Mouse (Mus musculus): ENCODE data around the gene Pqlc2.

Pqlc2 gene

GRCm38 (mm10) chr4:139310171-139310898 is at the start of gene Pqlc2, which contains the start of gene Akr7a5:
TSS of gene Pqlc2 (minus strand) at chr4:139310708.
TSS of gene Akr7a5 (plus strand) at chr4:139310744.
- peak; percentile 100 for DNase-seq

- no peak for DNase-seq
Observed at GRCm38 (mm10) chr4:139357211-139357610, 46.7 kb upstream of the Pqlc2 start.

GRCm38 (mm10) chr4:139352832-139353231 is 42.3 kb upstream of the Pqlc2 start:
- no peak for DNase-seq

GRCm38 (mm10) chr4:139351931-139352711 is 41.6 kb upstream of the Pqlc2 start, which contains the start of the genes Mrto4, Emc1 and Ubr4:
TSS of gene Mrto4 (minus strand) at chr4:139352576.
TSS of gene Emc1 (plus strand) at chr4:139352587.
TSS of gene Ubr4 (plus strand) at chr4:139352609.
- DNase-seq, result peak; percentile 91

DNA sequence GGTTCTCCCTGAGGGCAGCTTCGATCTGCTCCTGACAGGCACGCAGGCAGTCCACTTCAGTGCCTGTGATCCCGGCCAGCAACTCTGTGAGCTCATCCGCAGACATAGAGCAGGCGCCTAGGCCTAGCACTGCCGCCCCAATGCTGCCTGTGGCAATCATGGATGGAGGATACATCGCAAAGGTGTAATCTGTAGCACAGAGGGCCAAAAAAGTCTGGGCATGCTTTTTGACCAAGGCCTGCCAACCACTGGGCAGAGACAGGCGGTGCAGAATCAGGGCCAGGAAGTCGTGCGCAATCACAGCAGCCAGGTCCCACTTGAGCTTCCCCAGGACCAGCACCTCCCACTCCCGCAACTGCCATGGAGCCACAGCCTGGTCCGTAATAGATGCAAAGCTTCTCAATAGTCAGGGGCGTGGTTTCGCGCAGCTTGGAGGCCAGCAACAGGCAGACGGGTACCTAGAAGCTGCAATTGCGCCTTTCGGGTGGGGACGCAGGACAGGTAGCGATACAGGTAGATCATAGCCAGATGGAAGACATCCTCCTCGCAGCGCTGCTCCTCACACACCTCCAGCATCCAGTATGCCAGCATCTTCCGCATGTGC is 35.0 kb upstream of the Pqlc2 start:
- no peak for DNase-seq

DNA sequence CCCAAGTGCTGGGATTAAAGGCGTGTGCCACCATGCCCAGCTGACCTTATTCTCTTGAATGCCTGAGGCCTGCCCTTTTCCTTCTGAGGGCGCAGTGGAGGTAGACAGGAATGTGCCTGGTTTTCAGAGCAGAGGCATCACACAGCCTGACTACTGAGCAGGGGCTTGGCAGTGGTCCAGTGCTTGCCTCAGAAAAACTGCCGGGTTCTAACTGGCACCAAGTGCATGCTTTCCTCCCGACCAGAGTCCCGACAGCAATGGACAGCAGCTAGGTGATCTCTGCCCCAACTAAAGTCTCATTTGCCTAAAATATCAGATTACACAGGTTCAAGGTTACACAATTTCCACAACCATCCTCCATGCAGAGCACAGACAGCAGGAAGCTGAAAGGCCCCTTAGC is 33.2 kb upstream of the Pqlc2 start:
- peak; percentile 63 for DNase-seq

DNA sequence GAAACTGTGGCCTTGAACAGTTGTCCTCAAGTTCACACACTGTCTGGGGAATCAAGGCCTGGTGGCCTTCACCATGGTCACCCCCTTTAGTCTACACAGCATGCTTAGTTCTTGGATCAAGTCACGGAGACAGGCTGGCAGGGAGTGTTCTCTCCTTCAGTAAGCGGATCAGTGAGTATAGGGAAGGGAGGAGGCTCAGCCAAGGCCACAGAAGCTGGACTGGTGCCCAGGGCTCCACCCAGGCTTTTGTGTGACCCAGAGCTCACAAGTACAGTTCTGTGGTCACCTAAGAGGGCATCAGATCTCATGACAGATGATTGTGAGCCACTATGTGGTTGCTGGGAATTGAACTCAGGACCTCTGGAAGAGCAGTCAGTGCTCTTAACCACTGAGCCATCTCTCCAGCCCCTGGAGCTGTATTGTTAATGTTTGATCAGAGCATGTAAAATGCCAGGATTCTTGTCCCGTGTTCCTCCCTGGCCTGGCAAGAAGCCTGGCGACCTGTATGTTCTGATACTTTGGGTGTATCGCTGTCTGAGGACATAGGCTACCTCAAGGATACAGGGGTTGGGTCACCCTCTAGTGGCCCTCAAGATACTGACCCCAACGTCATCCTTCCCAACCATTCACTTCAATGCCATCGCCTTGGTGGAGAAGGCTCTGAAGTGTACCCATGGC is 31.2 kb upstream of the Pqlc2 start:
- peak; percentile 40 for DNase-seq

GRCm38 (mm10) chr4:139340835-139341234 is 30.3 kb upstream of the Pqlc2 start:
- DNase-seq, result no peak

DNA sequence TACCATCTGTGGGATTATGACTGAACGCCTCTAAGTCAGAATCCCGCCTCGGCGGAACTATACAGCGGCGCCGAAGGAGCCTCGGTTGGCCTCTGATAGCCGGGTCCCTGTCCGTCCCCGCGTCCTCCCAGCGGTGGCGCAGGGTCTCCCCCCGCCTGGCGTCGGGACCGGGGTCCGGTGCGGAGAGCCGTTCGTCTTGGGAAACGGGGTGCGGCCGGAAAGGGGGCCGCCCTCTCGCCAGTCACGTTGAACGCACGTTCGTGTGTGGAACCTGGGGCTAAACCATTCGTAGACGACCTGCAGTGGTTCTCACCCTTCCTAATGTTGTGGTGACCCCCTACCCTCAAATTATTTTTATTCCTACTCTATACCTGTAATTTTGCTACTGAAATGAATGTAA is 27.6 kb upstream of the Pqlc2 start:
- no peak for DNase-seq

DNA sequence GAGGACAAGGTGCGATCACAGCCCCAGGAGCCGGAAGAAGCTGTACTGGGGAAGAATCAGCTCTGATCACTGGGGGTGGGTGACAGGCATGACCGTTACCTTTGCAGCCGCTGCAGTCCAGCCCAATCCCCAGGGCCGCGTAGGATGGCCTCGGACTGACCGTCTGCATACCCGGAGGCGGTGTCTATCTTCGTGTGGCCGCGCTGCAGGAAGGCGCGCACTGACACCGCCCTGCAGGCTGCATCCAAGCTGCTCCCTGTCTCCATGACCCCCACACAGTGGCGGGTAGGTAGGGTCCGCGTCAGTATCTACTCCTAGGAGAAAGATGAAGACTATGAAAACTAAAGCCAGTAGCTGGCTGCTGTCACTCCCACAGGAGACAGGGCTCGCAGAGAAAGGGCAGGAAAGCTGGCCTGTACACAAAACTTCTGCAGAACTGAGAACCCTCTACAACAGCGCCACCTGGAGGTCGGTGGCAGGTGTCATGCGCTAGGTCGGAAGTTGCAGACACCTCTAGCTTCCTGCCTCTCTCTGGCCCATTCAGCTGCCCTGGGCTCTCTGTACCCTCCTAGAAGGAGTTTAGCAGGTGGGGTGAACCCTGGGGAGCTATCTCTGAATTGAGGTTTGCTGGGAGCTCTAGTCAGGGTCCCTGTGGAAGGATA is 26.4 kb upstream of the Pqlc2 start:
- DNase-seq, result peak; percentile 84

DNA sequence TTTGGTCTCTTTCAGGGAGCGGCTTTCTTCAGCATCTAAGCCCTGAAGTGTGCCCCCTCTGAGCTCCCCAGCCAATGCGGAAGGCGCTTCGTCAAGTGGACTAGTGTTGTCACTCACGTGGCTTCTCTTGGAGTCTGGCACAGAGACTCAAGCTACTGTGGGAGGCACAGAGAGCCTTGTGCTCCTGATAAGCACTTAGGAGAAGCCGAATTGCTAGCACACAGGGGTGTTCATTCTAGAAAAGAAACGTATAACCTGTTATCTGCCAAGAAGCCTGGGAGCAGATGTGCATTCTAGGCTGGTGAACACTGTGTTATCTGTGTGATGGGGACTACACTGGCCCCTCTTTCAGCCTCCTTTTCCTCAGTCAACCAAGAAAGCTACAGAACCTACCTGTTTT is 25.0 kb upstream of the Pqlc2 start:
- no peak for DNase-seq

DNA sequence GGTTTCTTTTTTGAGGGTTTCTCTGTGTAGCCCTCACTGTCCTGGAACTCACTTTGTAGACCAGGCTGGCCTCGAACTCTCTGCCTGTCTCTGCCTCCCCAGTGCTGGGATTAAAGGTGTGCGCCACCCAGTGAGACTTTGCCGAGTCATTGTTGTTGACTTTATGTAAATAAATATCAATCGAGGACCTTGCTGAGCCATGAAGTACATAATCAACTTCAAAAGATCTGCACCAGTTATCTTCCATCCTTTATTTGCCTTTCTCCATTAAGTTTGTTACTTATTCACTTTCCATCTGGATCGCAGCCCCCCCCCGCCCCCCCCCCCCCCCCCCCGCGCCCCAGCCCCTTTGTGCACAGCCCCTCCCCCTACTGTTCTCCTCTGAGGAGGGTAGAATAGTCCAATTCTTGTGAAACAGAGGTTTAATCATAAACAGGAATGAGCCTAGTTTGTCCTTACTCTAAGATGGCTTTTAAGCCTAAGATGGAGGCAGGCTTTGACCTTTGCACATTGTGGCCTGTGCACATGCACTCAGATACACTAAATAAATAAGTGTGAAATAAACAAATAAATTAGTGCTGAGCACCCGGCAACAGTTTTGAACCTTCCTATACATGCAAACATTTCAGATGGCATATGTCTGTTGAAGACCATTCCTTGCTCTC is 24.3 kb upstream of the Pqlc2 start:
- DNase-seq, result no peak

GRCm38 (mm10) chr4:139330605-139331004 is 20.1 kb upstream of the Pqlc2 start:
- peak; percentile 87 for DNase-seq

DNA sequence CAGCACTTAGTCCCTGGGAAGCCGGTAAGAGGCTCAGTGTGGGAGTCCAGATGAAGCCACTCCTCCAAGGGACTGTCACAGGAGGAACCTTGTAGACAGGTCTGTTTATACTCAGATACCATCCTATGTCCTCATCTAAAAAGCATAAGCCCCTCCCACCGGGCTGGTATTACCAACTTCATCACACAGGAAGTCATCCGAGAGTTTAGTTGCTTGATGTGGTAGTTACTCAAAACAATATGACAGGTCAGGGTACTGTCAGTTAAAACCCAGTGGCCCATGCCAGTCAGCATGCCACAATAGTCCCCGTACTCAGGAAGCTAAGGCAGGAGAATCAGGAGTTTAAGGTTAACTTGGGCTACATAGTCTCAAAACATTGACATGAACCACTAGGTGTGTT is 9.2 kb upstream of the Pqlc2 start:
- no peak for DNase-seq

GRCm38 (mm10) chr4:139318449-139318848 is 7.9 kb upstream of the Pqlc2 start:
- DNase-seq, result no peak

DNA sequence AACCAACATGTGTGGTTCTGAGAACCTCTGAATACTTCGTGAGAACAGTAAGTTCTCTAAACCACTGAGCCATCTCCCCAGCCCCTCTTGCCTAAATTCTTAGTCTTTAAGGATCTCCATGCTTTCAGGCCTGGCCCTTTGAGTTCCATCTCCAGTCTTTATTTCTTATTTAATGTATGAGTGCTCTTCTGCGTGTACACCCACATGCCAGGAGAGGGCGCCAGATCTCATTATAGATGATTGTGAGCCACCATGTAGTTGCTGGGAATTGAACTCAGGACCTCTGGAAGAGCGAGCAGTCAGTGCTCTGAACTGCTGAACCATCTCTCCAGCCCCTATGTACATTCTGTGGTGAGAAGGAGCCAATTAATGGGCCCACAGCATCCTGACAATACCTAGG is 2.1 kb upstream of the Pqlc2 start:
- DNase-seq, result peak; percentile 52

GRCm38 (mm10) chr4:139311707-139312106 is 1.2 kb upstream of the Pqlc2 start:
- peak; percentile 38 for DNase-seq

DNA sequence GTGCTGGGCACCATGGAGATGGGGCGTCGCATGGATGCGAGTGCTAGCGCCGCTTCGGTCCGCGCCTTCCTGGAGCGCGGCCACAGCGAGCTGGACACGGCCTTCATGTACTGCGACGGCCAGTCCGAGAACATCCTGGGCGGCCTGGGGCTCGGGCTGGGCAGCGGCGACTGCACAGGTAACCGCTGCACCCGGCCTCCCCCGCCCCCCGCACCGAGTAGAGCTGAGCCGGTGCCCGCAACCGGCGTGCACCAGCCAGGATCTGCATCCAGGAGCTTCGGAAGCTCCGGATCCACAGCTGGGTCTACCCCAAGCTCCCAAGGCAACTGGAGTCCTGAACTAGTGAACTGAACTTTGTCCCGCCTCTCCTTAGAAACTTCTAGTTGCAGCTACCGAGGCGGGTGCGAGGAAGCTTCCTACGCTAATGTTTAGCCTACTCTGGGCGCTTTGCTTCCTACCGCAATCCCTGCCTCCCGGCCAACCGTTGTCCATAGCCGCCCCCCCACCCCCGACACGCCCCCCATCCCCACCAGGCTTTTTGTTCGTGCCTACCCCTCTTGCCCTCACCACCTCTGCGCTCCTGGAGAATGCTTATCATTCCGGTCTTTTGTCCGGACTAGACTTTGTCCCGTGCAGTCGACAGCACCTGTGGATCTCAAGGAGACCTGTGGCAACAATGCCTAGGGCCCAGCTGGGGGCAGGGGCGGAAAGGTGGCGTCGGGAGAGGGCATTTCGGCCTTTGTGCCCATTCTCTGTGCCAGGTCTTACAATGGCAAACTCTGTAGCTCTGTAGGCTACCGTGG is 592 bp upstream of the Pqlc2 start:
- peak; percentile 68 for DNase-seq

GRCm38 (mm10) chr4:139309651-139310050 is 857 bp downstream of the Pqlc2 start:
- DNase-seq, result no peak

DNA sequence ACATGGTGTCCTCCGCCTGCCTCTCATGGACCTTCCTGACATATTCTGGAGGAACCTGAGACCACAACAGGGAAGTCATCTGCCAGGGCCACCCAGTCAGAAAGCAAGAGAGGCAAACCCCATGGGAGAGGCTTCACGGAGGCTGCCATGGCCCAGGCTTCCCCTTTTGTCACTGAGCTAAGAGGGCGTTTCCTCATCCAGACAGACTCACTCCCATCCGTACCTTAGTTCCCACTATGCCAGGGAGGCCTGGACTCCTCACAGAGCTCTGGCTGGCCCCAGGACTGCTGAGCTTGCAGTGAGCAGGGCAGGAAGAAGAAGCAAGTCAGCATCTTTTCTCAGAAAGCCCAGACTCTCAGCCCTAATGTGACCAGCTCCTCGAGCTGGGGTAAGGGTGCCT is 2.6 kb downstream of the Pqlc2 start:
- no peak for DNase-seq

DNA sequence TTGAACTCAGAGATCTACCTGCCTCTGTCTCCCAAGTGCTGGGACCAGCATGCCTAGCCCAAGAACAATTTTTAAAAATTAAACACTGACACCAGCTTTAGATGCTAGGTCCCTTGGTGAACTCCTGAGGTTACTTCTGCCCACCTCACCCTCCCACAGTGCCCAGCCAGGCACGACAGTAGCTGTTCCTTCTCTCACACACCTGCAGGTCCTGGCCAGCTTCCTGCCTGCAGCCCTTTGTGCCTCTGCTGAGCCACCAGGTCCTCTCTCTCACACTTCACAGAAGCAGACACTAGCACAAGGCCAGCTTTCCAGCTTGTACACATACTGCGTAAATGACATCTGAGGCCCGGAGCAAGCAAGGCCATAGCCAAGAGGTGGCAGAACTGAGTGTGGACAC is 5.0 kb downstream of the Pqlc2 start:
- no peak for DNase-seq
